Mouse (Mus musculus): Measurements from ENCODE around the gene Rbbp9.
"Not testable (repeated sequence)": the region's sequence is repeated elsewhere in the genome, so short reads cannot be mapped to it uniquely, and the experiment has no call there.

The Rbbp9 gene

DNA sequence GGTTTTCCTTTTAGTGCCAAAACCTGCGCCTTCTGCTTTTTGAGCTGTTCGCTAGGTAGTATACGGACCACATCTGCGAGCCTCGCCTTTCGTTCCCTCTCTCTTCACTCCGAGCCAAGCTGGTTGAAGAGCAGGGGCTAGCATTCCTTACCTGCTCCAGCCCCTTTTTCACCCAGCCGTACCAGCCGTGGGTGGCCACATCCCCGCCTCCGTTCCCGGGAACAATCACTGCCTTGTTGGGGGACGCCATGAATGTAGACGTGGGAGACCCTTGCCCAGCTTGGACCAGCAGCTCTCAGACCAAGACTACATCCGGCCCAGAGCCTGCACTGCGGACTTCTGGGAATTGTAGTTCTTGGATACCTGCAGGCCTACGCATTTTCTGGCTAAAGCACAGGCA lies at the start of gene Rbbp9:
Rbbp9 (minus strand) TSS at position 341 of the 400 bp plus-strand sequence.
- peak; percentile 69 for DNase-seq (ENCODE audit: low spot score)

DNA sequence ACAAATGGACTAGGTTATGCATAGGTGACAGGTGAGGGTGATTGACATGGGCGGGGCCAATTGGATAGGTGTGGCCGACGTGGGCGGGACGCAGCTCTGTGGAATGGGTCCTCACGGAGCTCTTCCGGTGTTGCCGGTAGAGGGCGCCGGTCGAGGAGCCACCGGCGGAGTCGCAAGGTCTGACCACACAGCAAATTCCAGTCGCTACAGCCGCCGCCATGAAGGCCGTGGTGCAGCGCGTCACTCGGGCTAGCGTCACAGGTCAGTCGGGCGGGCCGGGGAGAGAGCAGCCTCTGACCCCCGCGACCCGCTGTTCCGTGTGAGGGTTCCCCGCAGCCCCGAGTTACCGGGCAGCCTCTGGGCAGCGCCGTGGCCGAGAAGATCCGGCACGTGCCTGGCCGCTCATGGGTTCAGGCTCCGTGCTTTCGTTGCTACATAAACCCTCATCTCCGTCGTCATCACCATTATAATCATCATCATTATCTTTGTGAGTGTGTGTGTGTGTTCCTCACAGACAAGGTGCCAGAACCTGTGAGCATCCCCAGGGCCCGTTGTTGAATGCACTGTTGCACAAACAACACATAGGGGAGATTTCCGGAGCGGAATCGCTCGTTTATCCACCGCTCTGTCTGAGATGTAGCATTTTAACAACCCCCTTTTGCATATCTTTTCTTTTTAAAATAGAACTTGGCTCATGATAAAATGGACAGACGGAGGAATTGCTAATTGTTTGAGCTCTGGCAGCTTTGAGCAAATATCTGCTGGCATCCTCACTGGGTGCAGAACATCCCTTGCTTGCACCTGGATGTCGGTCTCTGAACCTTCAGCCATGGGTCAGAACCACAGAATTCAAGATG lies 49.4 kb upstream of the Rbbp9 start, which contains the start of gene Dtd1:
Dtd1 (plus strand) TSS at position 67 of the 857 bp plus-strand sequence.
- peak; percentile 87 for DNase-seq (ENCODE audit: low spot score)

DNA sequence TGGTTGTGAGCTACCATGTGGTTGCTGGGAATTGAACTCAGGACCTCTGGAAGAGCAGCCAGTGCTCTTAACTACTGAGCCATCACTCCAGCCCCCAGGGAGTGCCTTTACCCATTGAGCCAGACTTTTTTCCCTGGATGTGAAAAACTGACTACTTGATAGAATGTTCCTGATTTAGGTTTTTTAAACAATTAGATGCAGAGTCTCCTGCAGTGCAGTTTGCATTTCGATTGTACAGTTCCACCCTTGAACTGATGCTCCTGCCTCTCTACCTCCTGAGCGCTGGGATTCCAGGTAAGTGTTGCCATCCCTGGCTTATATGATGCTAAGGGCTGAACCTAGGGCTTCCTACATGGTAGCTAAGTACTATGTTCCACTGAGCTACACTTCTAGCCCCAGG lies 47.3 kb upstream of the Rbbp9 start:
- no peak for DNase-seq (ENCODE audit: low spot score)

DNA sequence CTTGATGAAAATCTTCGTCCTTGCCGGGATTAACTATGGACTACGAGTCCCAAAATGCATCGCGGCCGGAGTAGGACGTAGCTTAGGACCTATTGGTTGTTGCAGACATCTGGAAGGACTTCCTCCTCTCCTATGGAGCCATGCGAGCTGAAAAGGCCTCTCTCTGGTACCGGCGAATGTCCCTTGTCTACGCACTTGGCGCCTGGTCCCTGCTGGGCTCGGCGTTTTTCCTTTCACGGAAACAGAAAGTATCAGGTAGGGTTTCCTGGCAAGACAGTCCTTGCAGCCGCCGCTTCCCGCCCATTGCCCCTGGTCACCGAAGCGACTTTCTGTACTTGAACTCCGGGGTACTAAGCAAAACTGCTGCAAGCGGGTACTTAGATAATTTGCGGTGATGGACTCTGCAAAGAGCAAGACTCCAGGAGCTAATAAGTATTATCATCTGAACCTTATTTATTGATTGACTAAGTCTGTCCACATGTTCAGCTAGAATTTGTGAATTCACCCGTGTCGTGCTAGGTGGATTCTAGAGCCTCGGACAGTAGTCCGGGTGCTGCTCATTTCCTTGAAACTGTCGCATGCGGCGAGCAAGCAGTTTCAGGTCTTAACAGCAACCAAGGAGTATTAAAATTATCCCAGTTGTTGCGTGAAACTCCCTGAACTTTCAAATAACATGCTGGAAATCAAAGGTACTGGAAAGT lies 43.4 kb upstream of the Rbbp9 start, which contains the start of gene Smim26:
Smim26 (plus strand) TSS at position 104 of the 701 bp plus-strand sequence.
- DNase-seq (ENCODE audit: low spot score): peak; percentile 82

DNA sequence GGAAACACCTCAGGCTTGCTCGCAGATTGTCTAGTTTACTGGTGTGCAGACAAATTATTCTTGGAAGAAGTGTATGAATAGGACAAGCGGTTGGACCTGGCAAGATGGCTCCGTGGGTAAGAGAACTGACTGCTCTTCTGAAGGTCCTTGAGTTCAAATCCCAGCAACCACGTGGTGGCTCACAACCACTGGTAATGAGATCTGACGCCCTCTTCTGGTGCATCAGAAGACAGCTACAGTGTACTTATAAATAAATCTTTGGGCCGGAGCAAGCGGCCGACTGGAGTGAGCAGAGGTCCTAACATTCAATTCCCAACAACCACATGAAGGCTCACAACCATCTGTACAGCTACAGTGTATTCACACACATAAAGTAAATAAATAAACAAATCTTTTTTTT lies 42.4 kb upstream of the Rbbp9 start:
- not testable (repeated sequence) for DNase-seq (ENCODE audit: low spot score)

DNA sequence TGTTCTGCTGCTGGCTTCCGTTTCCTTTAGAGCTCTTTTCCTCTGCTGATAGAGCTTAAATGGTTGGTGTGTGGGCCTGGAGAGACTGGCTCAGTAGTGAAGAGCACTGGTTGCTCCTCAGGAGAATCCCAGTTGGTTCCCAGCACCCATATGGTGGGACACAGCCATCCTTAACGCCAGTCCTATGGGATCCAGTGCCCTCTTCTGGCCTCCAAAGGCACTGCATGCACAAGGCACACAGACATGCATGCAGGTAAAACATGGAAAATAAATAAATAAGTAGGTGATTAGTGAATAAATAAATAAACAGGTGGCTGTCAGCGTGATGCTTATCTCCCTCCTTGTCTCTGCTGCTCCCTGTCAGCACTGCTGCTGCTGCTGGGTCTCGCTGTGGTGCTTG lies 38.1 kb upstream of the Rbbp9 start:
- no peak for DNase-seq (ENCODE audit: low spot score)

DNA sequence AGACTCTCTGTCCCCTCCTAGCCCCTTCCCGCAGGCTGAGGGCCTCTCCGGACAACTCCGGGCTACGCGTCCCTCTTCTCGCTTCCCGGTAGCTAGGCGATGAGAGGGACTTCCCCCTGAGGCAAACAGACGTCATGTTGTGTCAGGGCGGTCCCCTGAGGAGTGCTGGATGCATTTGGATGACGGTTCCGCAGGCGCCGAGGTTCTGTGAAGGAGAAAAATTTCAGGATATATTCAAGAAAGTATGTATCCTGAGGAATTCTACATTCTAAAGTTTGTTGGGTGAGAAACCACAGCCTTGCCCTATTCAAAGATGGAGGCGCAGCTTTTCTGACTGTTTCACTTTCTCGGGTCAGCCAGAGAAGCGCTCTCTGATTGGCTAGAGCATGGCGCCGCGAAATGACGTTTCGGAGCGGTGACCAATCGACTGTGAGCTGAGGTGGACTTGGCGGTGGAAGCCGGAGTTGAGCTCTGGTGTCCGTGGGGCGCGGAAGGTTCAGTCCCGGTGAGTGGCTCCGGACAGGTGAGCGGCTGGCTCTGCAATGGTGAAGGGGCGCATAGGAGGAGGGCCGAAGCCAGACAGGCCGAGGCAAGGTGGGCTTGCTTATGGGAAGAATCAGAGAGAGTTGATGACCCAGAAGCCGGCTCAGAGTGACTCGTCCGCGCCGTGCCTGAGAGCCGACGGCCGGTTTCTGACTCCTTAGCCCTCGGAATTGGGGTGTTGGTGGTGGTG lies 5.3 kb upstream of the Rbbp9 start, which contains the start of gene Sec23b:
Sec23b (plus strand) TSS at position 410 of the 733 bp plus-strand sequence.
- DNase-seq (ENCODE audit: low spot score): peak; percentile 97

DNA sequence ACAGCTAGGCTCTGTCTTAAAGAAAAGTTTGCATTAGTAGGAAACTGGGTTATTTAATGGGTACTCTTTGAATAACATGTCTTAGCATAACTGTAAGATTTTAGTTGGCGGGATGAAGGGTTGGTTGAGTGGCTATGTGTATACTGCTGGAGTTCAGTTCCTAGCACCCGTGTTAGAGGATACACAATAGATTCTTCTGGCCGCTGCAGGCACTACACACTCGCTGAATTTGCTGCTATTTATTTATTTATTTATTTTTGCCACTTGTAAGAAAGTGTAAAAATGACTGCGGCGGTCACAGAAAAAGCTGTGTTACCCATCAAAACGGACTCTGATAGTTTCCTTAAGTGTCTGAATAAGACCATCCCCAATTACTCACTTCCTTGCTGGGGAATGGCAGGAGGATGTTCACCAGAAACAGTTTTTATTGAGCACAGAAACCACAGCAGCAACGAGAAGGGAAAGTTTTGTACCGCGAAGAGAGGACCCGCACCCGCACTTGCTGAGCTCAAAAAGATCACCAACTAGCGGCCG lies 4.7 kb upstream of the Rbbp9 start:
- no peak for DNase-seq (ENCODE audit: low spot score)

DNA sequence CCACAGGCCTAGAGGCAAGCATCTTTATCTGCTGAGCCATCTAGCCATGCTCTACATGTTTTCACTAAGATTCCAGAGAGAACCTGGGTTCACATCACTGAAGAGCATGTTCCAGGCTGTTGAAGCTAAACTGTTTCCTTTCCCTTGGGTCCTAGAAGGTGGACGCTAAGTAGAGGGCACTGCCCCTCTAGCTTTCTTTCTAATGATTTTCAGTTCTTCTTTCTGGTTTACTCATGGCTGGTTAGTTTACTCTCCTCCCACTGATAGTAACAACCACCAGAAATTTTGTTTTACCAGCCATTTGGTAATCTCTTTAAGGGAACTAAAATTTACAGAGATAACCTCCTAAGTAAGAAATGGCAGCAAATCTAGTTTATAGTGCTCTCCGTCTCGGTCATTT lies 3.2 kb upstream of the Rbbp9 start:
- no peak for DNase-seq (ENCODE audit: low spot score)

DNA sequence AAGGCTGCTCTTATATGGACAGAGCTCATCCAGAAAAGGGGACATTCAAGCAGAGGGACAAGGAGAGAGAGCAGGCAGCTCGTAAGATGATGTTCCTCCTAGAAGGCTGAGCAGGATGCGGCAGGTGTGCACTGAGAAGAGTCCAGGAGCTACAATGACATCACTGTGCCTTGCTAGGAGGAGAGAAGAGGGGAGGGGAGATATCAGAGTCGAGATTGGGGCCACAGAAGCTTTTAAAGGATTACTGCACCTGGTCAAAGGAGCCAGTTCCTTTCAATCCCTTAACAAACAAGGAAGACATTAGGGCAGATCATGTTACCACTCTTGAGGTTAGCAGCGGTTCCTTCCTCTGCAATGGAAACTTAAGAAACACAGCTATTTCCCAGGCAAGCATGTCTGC lies 3.1 kb downstream of the Rbbp9 start:
- DNase-seq (ENCODE audit: low spot score): no peak

DNA sequence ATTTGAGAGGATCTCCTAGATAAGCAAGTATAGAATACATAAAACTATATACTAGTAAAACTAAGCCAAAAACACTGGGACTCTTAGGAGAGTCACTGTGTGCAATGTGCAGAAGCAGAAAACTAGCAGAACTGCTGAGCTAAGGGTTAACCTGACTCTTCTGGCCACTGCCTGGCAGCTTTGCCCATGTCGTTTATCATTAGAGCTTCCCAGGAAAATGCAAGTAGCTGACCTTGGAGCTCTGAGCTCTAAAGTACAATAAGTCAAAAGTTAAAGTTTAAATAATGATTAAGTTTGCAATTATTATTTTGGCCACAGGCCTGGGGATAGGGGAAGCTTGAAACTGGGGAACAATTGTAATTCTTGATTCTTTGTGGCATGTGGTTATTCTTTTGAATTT lies 5.2 kb downstream of the Rbbp9 start:
- DNase-seq (ENCODE audit: low spot score): no peak

DNA sequence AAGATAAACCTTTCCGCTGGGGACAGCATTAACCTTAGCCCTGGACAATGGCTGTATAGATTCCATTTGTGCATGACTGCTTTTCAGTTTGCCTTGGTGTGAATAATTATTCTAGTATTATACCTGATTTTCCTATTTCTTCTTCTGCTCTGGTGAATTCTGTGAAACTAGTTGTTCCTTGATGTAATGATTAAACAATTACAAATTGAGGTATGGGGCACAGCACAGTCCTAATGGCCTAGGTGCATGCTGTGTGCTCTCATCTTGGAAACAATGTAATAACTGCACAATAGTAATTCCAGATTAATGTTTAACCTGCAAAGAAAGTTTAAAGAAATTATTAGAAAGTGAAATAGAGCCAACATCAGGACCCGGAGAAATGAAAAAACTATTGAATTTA lies 5.6 kb downstream of the Rbbp9 start:
- no peak for DNase-seq (ENCODE audit: low spot score)

DNA sequence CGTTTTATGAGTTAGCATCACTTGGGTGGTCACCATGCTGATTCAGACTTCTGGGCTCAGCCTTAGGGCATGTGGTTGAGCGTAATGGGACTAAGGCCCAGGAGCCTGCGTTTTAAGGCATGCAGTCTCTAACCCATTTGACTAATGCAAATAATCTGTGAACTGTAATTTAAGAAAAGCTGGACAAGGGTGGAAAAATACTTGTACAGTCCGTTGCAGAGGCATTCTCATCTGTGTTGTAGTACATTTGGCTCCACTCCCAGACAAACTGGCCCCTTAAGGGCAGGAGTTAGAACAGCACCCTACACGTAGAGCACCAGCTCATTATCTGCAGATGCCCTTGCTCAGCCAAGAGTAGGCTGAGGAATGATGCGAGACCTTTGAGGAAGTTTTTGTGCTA lies 6.0 kb downstream of the Rbbp9 start:
- peak; percentile 39 for DNase-seq (ENCODE audit: low spot score)

DNA sequence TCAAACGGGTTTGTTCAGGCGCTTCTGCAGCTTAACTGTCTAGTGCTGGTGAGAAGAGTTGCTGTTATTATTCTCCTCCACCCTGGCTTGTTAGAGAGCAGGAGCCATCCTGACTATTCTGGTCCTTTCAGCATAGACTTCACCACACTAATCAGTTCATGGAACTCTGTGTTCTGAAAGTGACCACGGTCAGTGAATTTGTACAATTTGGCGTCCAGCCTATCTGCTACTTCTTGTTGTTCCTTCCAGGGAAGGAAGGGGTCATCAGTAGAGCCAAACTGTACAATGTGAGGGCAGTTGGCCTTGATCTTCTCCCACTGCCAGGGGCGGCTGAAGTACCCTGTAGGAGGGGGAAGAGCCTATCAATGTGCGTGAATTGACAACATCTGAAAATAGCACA lies 7.0 kb downstream of the Rbbp9 start:
- DNase-seq (ENCODE audit: low spot score): no peak

DNA sequence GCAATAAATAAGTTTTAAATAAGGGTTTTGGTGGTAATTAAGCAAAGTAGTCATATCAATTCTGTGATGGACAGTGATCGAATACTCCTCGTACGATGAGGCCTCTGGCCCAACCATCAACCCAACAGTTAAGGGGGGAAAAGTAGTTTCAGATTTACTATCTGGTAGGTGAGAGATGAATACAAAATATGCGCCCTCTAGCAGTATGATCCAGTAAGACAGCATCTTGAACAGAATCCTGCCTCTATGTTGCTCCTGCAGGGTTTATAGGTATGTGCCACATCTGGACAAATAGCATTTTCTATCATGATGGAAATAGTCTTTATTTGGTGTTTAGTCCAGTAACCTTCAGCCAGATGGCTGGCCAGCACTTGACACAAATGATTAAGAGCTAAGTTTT lies 9.4 kb downstream of the Rbbp9 start:
- no peak for DNase-seq (ENCODE audit: low spot score)

DNA sequence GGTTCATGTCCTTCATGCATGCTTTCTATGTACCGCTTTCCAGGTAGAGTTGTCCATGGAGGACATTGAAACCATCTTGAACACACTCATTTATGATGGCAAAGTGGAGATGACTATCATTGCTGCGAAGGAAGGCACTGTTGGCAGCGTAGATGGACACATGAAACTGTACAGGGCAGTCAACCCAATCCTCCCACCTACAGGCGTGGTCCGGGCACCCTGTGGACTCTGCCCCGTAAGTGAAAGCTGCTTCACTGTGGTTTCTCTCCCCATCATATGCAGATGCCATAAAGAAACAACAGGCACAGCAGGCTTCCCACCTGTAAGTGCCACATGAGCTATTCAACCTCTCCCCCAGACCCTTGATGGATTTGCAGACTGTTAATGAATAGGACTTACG lies 13.5 kb downstream of the Rbbp9 start:
- no peak for DNase-seq (ENCODE audit: low spot score)

DNA sequence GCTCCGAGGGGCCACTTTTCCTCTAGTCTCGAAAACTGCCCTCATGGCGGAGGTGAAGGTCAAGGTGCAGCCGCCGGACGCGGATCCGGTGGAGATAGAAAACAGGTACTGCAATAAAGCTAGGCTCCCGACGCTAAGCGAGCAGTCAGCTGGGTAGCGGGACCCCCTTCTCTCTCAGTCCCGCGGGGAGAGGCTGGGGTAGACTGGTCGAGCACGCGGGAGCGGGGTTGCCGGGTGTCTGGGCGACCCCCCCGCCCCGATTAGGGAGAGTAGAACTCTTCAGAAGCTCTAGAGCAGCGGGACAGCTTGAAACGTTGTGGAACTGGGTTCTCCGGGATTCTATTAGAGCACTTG lies 22.9 kb downstream of the Rbbp9 start:
- DNase-seq (ENCODE audit: low spot score): no peak

DNA sequence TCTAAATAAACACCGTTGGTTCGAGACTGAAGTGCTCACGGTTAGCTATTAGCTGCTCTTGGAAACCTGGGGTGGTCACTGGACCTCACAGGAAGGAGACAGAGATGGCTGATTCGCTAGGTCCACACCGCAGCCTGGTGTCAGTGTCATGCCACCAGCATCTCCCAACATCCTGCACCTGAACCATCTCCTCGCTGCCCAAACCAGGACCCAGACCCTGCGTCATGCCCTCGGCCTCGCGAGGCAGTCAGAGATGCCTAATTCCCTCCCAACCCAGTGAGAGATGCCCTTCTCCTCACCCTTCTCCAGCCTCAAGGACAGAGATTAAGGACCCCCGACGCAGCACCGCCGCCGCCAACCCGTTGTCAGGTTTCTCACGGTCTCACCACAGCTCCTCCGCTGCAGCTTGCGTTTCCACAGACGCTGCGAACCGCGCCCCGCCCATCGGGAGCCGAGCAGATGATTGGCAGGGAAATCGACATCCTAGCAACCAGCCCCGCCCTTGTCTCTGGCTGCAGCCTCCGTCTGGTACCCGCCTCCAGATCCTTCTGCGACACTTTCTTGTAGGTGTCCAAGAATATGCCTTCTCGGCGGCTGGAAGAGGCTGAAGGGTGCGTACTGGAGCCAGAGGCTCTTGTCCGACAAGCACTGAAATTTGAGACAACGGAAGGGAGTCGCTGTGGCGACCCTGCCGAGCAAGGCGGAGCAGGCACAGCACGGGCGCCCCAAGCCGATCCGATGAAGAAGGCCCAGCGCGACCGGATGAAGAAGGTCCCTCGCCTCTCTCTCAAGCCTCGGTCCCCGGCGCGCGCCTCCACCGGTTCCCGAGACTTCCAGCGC lies 23.5 kb downstream of the Rbbp9 start, which contains the start of the genes Dzank1 and Polr3f:
Dzank1 (minus strand) TSS at position 434 of the 840 bp plus-strand sequence.
Polr3f (plus strand) TSS at position 738 of the 840 bp plus-strand sequence.
- peak; percentile 97 for DNase-seq (ENCODE audit: low spot score)

DNA sequence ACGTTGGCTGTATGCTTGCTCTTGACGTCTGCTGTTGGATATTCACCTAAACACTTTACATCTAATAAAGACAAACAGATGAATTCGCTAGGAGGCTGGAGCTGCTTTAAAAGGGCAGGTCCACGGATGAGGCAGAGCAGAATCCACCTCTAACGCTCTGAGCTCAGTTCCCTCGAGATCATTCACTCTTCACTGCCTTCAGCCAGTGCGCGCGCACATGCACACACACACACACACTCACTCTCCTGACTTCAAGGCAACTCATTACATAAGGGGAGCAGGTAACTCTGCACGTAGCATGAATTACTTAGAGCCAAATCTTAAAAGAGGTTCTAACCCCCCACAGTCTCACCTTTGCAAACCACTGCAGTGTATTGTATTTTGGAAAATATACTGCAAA lies 24.8 kb downstream of the Rbbp9 start:
- DNase-seq (ENCODE audit: low spot score): peak; percentile 60

DNA sequence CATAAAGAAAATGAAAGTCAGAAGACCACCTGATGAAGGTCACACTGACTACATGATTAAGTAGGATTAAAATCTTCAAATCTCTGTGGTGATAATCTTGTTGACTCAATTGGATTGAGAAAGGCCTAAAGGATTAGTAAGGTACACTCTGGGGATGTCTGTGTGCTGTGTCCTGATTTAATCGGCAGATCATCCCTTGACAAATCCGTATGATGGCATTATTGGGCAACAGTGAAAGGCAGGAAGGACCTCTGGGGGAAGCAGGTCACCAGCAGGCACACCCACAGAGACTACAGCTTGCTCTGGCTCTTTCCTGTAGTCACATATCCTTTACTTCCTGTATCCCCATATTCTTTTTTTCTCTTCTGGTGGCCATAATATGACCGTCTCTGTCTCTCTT lies 30.9 kb downstream of the Rbbp9 start:
- no peak for DNase-seq (ENCODE audit: low spot score)

DNA sequence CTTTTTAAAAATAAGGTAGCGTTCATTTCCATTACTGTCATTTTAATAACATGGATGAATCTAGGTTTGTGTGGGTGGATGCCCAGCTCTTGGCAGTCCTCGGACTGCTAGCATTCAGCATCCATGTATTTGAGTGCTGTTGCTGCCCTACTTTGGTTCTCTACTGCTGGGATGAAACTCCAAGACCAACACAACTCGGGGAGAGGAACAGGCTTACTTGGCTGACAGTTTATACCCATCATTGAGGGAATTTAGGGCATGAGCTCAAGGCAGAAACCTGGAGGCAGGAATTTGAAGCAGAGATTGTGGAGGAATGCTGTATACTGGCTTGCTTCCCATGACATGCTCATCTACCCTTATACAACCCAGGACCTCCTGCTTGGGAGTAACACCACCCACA lies 36.0 kb downstream of the Rbbp9 start:
- no peak for DNase-seq (ENCODE audit: low spot score)
